Mouse (Mus musculus) C2C12 (cell line): ENCODE results near the gene Anks1. TPM values are rescaled to one million over a fixed set of nuclear protein-coding genes. Genes with fewer than 3 reads are reported as not detected.

Experiments used
- H3K27me3 ChIP-seq: one replicate; pipeline ENCODE4 v1.6.1; 2011; ENCODE audit not compliant: control insufficient read depth, insufficient read depth, insufficient read length
- H3K36me3 ChIP-seq: one replicate; pipeline ENCODE4 v1.6.1; 2011; ENCODE audit not compliant: control insufficient read depth, insufficient read depth
- H3K4me3 ChIP-seq: one replicate; pipeline ENCODE4 v1.5.1; 2011; ENCODE audit warnings: mild to moderate bottlenecking, control low read depth; ENCODE audit not compliant: poor library complexity, insufficient read depth, severe bottlenecking
- H3K79me2 ChIP-seq: one replicate; pipeline ENCODE4 v1.6.1; 2011; ENCODE audit not compliant: control insufficient read depth, insufficient read depth
- H3K79me3 ChIP-seq: one replicate; pipeline ENCODE4 v1.6.1; 2011; ENCODE audit warnings: low read depth, control low read depth
- H3ac ChIP-seq: one replicate; pipeline ENCODE3; 2011; ENCODE audit warnings: low read depth; ENCODE audit not compliant: control insufficient read depth, insufficient read length
- CEBPB ChIP-seq: IDR thresholded peaks from one replicate; pipeline ENCODE4 v1.6.1; 2011; ENCODE audit warnings: low read depth, mild to moderate bottlenecking, control low read depth, moderate library complexity
- CTCF ChIP-seq: IDR thresholded peaks from one replicate; pipeline ENCODE4 v1.5.1; 2011; ENCODE audit not compliant: control insufficient read depth, insufficient read depth, insufficient read length
- FOSL1 ChIP-seq: IDR thresholded peaks from one replicate; pipeline ENCODE4 v1.8.0; 2011; ENCODE audit warnings: mild to moderate bottlenecking, low read length; ENCODE audit not compliant: poor library complexity, insufficient read depth, severe bottlenecking
- MAX ChIP-seq: IDR thresholded peaks from one replicate; pipeline ENCODE4 v1.6.1; 2011; ENCODE audit warnings: mild to moderate bottlenecking, control low read depth
- MYOD1 ChIP-seq: IDR thresholded peaks from one replicate; pipeline ENCODE4 v1.6.1; 2011; ENCODE audit warnings: low read depth; ENCODE audit not compliant: control insufficient read depth, insufficient read length
- MYOG ChIP-seq: IDR thresholded peaks from one replicate; pipeline ENCODE4 v1.6.1; 2011; ENCODE audit not compliant: control insufficient read depth, insufficient read length; ENCODE audit errors: extremely low read depth
- USF1 ChIP-seq: IDR thresholded peaks from one replicate; pipeline ENCODE4 v1.6.1; 2011; ENCODE audit warnings: low read depth, mild to moderate bottlenecking, control low read depth, moderate library complexity
- polyA plus RNA-seq: library from polyadenylated mRNA; unstranded; fragments of >200 nt; fragmentation: generic; extraction: Trizol; gene quantifications from one replicate; pipeline ENCODE4 v1.2.1, GENCODE M21; 2012; ENCODE audit warnings: missing spikeins

The Anks1 gene
- polyA plus RNA-seq, 1 experiment: 8.5 TPM

- Histone ChIP-seq H3K4me3 (no peak overlapping the region), H3K79me2 (no peaks in the 10 kb centered on the region), H3K36me3 (no peaks in the 10 kb centered on the region), H3K27me3 (no peaks in the 10 kb centered on the region), H3K79me3 (no peaks in the 10 kb centered on the region), H3ac (no peak overlapping the region)
- TF ChIP-seq CTCF (no peak), MYOG (no peak), FOSL1 (no peak), MYOD1 (no peak), MAX (no peak), CEBPB (no peak), USF1 (no peak)
These were observed 91.7 kb downstream of the Anks1 start for GRCm38 (mm10) chr17:28000851-28001250.

- Histone ChIP-seq H3K79me3 (no peaks in the 10 kb centered on the region), H3K4me3 (no peak overlapping the region), H3K36me3 (no peaks in the 10 kb centered on the region), H3K27me3 (no peaks in the 10 kb centered on the region), H3ac (no peak overlapping the region), H3K79me2 (no peaks in the 10 kb centered on the region)
- TF ChIP-seq FOSL1 (no peak), CEBPB (no peak), MYOD1 (no peak), MYOG (no peak), CTCF (no peak), USF1 (no peak), MAX (no peak)
These were observed 96.3 kb downstream of the Anks1 start for GRCm38 (mm10) chr17:28005393-28005792.

GRCm38 (mm10) chr17:28006208-28006607 lies 97.1 kb downstream of the Anks1 start:
- no peak overlapping the region for H3K4me3 ChIP-seq
- TF ChIP-seq USF1 (no peak), CTCF (no peak), MYOD1 (no peak), FOSL1 (no peak), CEBPB (no peak), MYOG (no peak), MAX (no peak)
- H3K27me3 ChIP-seq: no peaks in the 10 kb centered on the region
- no peaks in the 10 kb centered on the region for H3K36me3 ChIP-seq
- no peaks in the 10 kb centered on the region for H3K79me3 ChIP-seq
- H3K79me2 ChIP-seq: no peaks in the 10 kb centered on the region
- no peak overlapping the region for H3ac ChIP-seq

- TF ChIP-seq CTCF (no peak), MYOD1 (no peak), MAX (no peak)
These were observed 97.5 kb downstream of the Anks1 start for GRCm38 (mm10) chr17:28006611-28007010.

GRCm38 (mm10) chr17:28007179-28007811 lies 98.2 kb downstream of the Anks1 start:
- no peaks in the 10 kb centered on the region for H3K27me3 ChIP-seq
- no peaks in the 10 kb centered on the region for H3K36me3 ChIP-seq
- H3K4me3 ChIP-seq: no peak overlapping the region
- H3K79me3 ChIP-seq: no peaks in the 10 kb centered on the region
- no peak for TF ChIP-seq MAX
- TF ChIP-seq FOSL1: no peak
- no peak for TF ChIP-seq MYOD1
- TF ChIP-seq CEBPB: no peak
- no peak for TF ChIP-seq CTCF
- no peak for TF ChIP-seq MYOG
- TF ChIP-seq USF1: no peak
- no peak overlapping the region for H3ac ChIP-seq
- H3K79me2 ChIP-seq: no peaks in the 10 kb centered on the region

More at GRCm38 (mm10) chr17:28006611-28007010, 97.5 kb downstream of the Anks1 start:
- H3K79me2 ChIP-seq: no peaks in the 10 kb centered on the region
- H3K4me3 ChIP-seq: no peak overlapping the region
- H3ac ChIP-seq: no peak overlapping the region
- H3K36me3 ChIP-seq: no peaks in the 10 kb centered on the region
- H3K79me3 ChIP-seq: no peaks in the 10 kb centered on the region
- H3K27me3 ChIP-seq: no peaks in the 10 kb centered on the region
